Mouse (Mus musculus): ENCODE measurements around the gene 2010111I01Rik. TPM values are rescaled to one million over a fixed set of nuclear protein-coding genes. Genes with fewer than 3 reads are reported as not detected.

Gene 2010111I01Rik
- polyA plus RNA-seq, 1 experiment from 2014 or later, result 101 TPM

DNA sequence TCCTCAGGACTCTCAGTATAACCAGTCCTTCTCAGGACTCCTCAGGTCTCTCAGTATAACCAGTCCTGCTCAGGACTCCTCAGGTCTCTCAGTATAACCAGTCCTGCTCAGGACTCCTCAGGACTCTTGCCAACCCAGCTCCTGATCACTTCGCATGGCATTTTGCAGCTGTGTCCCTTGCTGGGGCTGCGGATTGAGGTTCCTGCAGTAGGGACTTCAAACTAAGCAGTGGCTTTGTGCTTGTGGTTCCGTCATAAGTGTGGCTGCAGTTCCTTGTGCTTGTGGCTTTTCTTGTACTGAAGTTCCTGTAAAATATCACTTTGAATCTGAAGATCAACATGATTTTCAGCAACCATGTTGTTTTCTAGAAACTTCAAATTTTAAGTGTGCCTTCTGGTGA, 320.1 kb downstream of the 2010111I01Rik start:
- Histone ChIP-seq H3K4me2 (replicated peaks; ENCODE audit: low read depth) (no peak overlapping the region), H3K4me3 (ENCODE audit: low read depth, low read length) (no peak overlapping the region), H3K27ac (replicated peaks) (no peak overlapping the region), H3K4me1 (replicated peaks; ENCODE audit: control insufficient read depth, insufficient read depth) (peaks cover 7% of the 10 kb centered on the region), H3K36me3 (ENCODE audit: control insufficient read depth, insufficient read depth, low read length) (peaks cover 22% of the 10 kb centered on the region), H3K27me3 (ENCODE audit: control insufficient read depth, insufficient read depth, low read length) (no peaks in the 10 kb centered on the region), H3K9me3 (ENCODE audit: control insufficient read depth, low read length) (no peaks in the 10 kb centered on the region), H3K9ac (ENCODE audit: low read length) (no peak overlapping the region)
- WGBS, result 95% methylated on average over 3 of the region's 3 CpGs
- no peak for TF ChIP-seq EP300 (optimal IDR thresholded peaks at IDR 0.05)
- no peak for TF ChIP-seq CTCF (IDR thresholded peaks at IDR 0.05; ENCODE audit: low read depth)
- ATAC-seq (ENCODE audit: low FRiP score, low TSS enrichment) (no peak), DNase-seq (ENCODE audit: low spot score) (no peak)

DNA sequence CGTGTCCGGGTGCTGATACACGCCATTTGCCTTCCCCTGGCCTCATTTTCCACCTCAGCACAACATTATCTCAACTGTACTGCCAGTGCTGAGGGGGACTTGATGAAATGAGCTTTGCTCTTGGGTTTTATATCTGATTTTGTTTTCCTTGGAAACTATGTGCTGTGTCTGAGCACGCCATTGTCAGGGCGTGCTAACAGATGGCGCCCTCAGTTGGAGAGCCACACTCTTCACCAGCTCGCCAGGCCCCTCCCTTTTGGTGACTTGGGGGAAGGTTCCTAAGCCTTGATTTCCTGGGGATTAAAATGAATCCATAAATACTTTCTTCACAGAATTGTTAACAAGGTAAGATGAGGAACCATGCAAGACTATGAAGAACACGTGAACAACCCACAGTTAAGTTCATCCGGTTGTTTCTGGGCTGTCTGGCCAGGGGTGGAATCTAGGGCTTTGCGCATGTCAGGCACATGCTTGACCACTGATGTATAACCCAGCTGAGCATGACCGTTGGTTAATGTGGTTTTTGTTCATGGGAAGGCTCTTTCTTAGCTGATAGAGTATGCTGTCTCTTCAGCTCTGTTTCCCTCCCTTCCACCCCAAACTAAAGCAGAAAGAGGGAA, 321.9 kb downstream of the 2010111I01Rik start:
- no peak overlapping the region for H3K27ac ChIP-seq (replicated peaks)
- no peak overlapping the region for H3K4me2 ChIP-seq (replicated peaks; ENCODE audit: low read depth)
- H3K9ac ChIP-seq (ENCODE audit: low read length), result no peak overlapping the region
- no peak for DNase-seq (ENCODE audit: low spot score)
- 0 out of 2 replicates have a peak, but pooled peaks cover 3% of the 10 kb centered on the region for H3K4me1 ChIP-seq (replicated peaks; ENCODE audit: control insufficient read depth, insufficient read depth)
- TF ChIP-seq CTCF (IDR thresholded peaks at IDR 0.05; ENCODE audit: low read depth) (no peak), EP300 (optimal IDR thresholded peaks at IDR 0.05) (no peak)
- 75% methylated on average over 11 of the region's 11 CpGs for WGBS
- no peak overlapping the region for H3K4me3 ChIP-seq (ENCODE audit: low read depth, low read length)
- H3K9me3 ChIP-seq (ENCODE audit: control insufficient read depth, low read length), result no peaks in the 10 kb centered on the region
- ATAC-seq (ENCODE audit: low FRiP score, low TSS enrichment), result no peak
- H3K27me3 ChIP-seq (ENCODE audit: control insufficient read depth, insufficient read depth, low read length), result no peaks in the 10 kb centered on the region
- H3K36me3 ChIP-seq (ENCODE audit: control insufficient read depth, insufficient read depth, low read length), result peaks cover 23% of the 10 kb centered on the region

DNA sequence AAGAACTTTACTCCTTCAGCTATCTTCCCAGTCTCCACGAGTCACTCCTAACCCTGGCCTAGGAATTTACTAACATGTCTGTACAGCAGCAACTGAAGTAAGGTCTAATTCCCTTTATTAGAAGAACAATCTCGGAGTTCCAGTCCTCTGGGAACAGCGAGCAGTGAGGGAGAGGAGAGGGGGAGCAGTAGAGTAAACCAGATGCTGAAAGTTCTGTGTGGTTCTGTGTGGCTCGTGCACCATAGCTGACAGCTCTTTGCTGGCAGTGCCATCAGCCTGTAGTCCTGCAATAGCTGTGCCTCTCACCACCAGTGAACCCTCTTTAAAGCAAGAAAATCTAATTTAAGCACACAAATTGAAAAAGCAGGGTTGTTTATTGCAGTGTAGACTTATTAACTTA, 324.5 kb downstream of the 2010111I01Rik start:
- Histone ChIP-seq H3K4me1 (replicated peaks; ENCODE audit: control insufficient read depth, insufficient read depth) (no peaks in the 10 kb centered on the region), H3K4me3 (ENCODE audit: low read depth, low read length) (no peak overlapping the region), H3K27me3 (ENCODE audit: control insufficient read depth, insufficient read depth, low read length) (no peaks in the 10 kb centered on the region), H3K27ac (replicated peaks) (no peak overlapping the region), H3K9ac (ENCODE audit: low read length) (no peak overlapping the region), H3K36me3 (ENCODE audit: control insufficient read depth, insufficient read depth, low read length) (peaks cover 19% of the 10 kb centered on the region), H3K9me3 (ENCODE audit: control insufficient read depth, low read length) (no peaks in the 10 kb centered on the region), H3K4me2 (replicated peaks; ENCODE audit: low read depth) (no peak overlapping the region)
- no peak for DNase-seq (ENCODE audit: low spot score)
- ATAC-seq (ENCODE audit: low FRiP score, low TSS enrichment), result no peak
- TF ChIP-seq EP300 (optimal IDR thresholded peaks at IDR 0.05), result no peak
- TF ChIP-seq CTCF (IDR thresholded peaks at IDR 0.05; ENCODE audit: low read depth), result no peak
- WGBS, result 40% methylated on average over 4 of the region's 4 CpGs

DNA sequence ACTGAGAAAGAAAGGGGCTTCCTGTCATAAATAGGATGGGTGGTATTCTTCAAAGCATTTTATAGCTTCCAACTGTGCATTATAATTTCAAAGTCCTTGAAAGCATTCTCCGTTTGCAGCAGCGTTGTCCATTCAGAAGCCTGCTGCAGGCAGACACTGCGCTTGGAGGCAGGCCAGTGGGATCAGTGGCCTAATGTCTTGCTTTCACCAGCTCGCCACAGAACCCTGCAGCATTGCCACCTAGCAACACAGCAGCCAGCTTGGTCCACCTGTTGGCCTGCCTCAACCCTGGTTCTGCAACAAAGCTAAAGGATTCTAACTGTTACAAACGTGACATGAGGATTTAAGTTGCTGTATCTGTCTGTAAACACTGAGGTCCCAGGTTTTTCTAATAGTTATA, 325.0 kb downstream of the 2010111I01Rik start:
- Histone ChIP-seq H3K27me3 (ENCODE audit: control insufficient read depth, insufficient read depth, low read length) (no peaks in the 10 kb centered on the region), H3K9me3 (ENCODE audit: control insufficient read depth, low read length) (no peaks in the 10 kb centered on the region), H3K4me2 (replicated peaks; ENCODE audit: low read depth) (no peak overlapping the region), H3K4me3 (ENCODE audit: low read depth, low read length) (no peak overlapping the region), H3K27ac (replicated peaks) (no peak overlapping the region), H3K4me1 (replicated peaks; ENCODE audit: control insufficient read depth, insufficient read depth) (no peaks in the 10 kb centered on the region), H3K36me3 (ENCODE audit: control insufficient read depth, insufficient read depth, low read length) (peaks cover 18% of the 10 kb centered on the region), H3K9ac (ENCODE audit: low read length) (no peak overlapping the region)
- ATAC-seq (ENCODE audit: low FRiP score, low TSS enrichment) (no peak), DNase-seq (ENCODE audit: low spot score) (no peak)
- no peak for TF ChIP-seq EP300 (optimal IDR thresholded peaks at IDR 0.05)
- no peak for TF ChIP-seq CTCF (IDR thresholded peaks at IDR 0.05; ENCODE audit: low read depth)
- 59% methylated on average over 5 of the region's 5 CpGs for WGBS

DNA sequence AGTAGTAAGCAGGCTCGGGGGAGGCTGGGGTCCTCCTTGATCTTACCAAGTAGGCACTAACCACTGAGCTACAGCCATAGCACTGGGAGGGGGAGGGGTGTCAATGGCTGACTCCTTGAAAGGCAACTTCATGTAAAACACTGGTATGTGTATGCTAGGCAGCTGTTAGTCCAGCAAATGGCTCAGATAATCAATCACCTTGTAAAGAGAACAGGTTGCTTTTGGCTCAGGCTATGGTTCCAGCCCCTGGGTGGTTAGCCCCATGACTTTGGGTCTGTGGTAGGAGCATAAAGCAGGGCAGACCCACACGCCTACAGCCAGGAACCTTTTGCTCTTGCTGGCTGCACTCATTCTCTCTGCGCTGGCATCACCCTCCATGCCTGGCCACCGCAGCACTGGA, 325.4 kb downstream of the 2010111I01Rik start:
- ATAC-seq (ENCODE audit: low FRiP score, low TSS enrichment) (no peak), DNase-seq (ENCODE audit: low spot score) (no peak)
- no peak overlapping the region for H3K9ac ChIP-seq (ENCODE audit: low read length)
- peaks cover 17% of the 10 kb centered on the region for H3K36me3 ChIP-seq (ENCODE audit: control insufficient read depth, insufficient read depth, low read length)
- H3K4me2 ChIP-seq (replicated peaks; ENCODE audit: low read depth), result no peak overlapping the region
- H3K4me1 ChIP-seq (replicated peaks; ENCODE audit: control insufficient read depth, insufficient read depth), result no peaks in the 10 kb centered on the region
- H3K27ac ChIP-seq (replicated peaks), result 0 out of 2 replicates have a peak overlapping the region, but pooled peaks have one; percentile 18
- no peaks in the 10 kb centered on the region for H3K27me3 ChIP-seq (ENCODE audit: control insufficient read depth, insufficient read depth, low read length)
- 82% methylated on average over 4 of the region's 4 CpGs for WGBS
- no peaks in the 10 kb centered on the region for H3K9me3 ChIP-seq (ENCODE audit: control insufficient read depth, low read length)
- H3K4me3 ChIP-seq (ENCODE audit: low read depth, low read length), result no peak overlapping the region
- TF ChIP-seq EP300 (optimal IDR thresholded peaks at IDR 0.05) (no peak), CTCF (IDR thresholded peaks at IDR 0.05; ENCODE audit: low read depth) (no peak)

DNA sequence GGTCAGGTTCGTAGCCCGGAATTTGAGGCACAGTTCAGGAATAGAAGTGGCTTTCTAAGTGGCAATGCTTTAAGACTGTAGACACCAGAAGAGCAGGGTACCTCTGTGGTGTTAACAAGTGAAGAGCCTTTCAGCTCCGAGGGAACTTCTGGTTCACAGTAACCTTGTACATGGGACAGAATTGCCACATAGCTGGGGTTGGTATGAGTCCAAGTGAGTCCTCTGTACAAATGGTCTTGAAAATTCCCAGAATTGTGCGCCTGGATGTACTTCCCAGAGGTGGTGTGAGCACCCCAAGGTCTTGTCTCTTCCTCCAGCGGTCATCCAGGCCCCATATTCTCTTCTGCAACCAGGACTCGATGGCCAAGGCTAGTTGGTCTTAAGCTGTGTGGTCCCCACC, 326.3 kb downstream of the 2010111I01Rik start:
- no peak overlapping the region for H3K27ac ChIP-seq (replicated peaks)
- whole genome bisulfite sequencing, result 94% methylated on average over 6 of the region's 6 CpGs
- no peak overlapping the region for H3K4me3 ChIP-seq (ENCODE audit: low read depth, low read length)
- no peak for TF ChIP-seq CTCF (IDR thresholded peaks at IDR 0.05; ENCODE audit: low read depth)
- TF ChIP-seq EP300 (optimal IDR thresholded peaks at IDR 0.05), result no peak
- no peak for DNase-seq (ENCODE audit: low spot score)
- ATAC-seq (ENCODE audit: low FRiP score, low TSS enrichment), result no peak
- no peaks in the 10 kb centered on the region for H3K4me1 ChIP-seq (replicated peaks; ENCODE audit: control insufficient read depth, insufficient read depth)
- peaks cover 13% of the 10 kb centered on the region for H3K36me3 ChIP-seq (ENCODE audit: control insufficient read depth, insufficient read depth, low read length)
- no peak overlapping the region for H3K4me2 ChIP-seq (replicated peaks; ENCODE audit: low read depth)
- no peaks in the 10 kb centered on the region for H3K27me3 ChIP-seq (ENCODE audit: control insufficient read depth, insufficient read depth, low read length)
- no peak overlapping the region for H3K9ac ChIP-seq (ENCODE audit: low read length)
- H3K9me3 ChIP-seq (ENCODE audit: control insufficient read depth, low read length), result no peaks in the 10 kb centered on the region

Measured in stomach, postnatal 0 days (tissue).